Mouse (Mus musculus): ENCODE results near the gene Gm43720. TPM values are rescaled to one million over a fixed set of nuclear protein-coding genes. Genes with fewer than 3 reads are reported as not detected.

Gene Gm43720
- polyA plus RNA-seq (2012; rRNA removed) (not detected in 2 replicates), polyA plus RNA-seq (2014; fragmentation: Nextera tagmentation; extraction: Ambion mirVana) (0.01 and 0.04 TPM in 2 replicates)

DNA sequence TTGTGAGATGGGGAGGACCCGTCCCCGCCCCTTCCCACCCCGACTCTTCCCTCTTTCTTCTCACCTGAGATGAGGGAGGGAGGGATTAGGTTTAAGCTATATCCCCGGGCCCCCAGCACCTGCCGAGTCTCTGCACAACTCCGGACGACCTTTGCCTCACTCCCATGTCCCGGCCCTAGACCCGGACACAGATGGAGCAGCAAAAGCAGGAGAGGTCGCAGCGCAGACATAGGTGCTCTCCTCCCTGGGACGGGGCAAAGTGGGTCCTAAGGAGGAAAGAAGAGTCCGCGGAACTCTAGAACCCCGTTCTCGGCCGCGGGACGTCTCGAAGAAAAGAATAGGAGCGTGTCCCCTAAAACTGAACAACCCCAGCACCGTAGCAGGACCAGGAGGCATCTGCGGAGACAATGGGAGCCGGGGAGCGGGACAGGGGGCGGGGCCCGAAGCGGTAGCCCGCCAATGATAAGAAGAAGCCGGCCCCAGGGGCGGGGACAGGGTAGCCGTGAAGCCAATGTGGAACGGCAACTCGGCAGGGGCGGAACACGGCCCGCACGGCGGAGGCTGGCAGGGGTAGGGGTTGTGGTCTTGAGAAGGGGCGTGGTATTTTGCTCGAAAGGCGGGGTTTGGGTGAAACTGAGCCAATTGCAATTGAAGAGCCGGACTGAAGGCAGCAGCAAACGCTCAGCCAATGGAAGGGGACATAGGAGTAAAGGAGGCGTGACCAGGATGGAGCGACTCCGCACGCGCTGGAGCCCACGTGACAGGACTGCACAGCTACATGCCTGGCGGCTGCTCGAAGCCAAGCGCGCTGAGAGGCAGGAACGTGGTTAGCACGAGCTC, at the start of gene Gm43720, which contains the start of the genes Gpc2 and Stag3:
Gene Gm43720 (minus strand): TSS at position 374 of the 840 bp plus-strand sequence.
Gene Gpc2 (minus strand): TSS at position 421 of the 840 bp plus-strand sequence.
Gene Stag3 (plus strand): TSS at position 656 of the 840 bp plus-strand sequence.
- H3K36me3 ChIP-seq (replicated peaks; ENCODE audit: control insufficient read depth, insufficient read depth, low read depth) = no peaks in the 10 kb centered on the region
- peak; percentile 98 for ATAC-seq (ENCODE audit: insufficient read depth)
- peak within 1 kb of the TSS; percentile 20; the same call in 1 of the 2 replicates for H3K9ac ChIP-seq (replicated peaks)
- H3K4me2 ChIP-seq (ENCODE audit: low read depth) = peak within 1 kb of the TSS; percentile 80
- H3K4me1 ChIP-seq (replicated peaks; ENCODE audit: control insufficient read depth in 2 of 2, insufficient read depth in 2 of 2, low read length in 1 of 2) = peaks cover 0 to 5% of the 10 kb centered on the region in 2 experiments; a peak in 3 of 4 replicates
- DNase-seq (ENCODE audit: low read depth in 3 of 3, low spot score in 3 of 3) = peak; percentile 85 to 88 (median 87)
- no peak within 1 kb of the TSS for H3K27ac ChIP-seq
- no peaks in the 10 kb centered on the region for H3K9me3 ChIP-seq (ENCODE audit: control insufficient read depth, low read length)
- WGBS (ENCODE audit: insufficient replicate concordance) = 1% methylated on average over 56 of the region's 56 CpGs
- H3K27me3 ChIP-seq (ENCODE audit: control insufficient read depth, insufficient read depth, low read length) = no peaks in the 10 kb centered on the region
- peak within 1 kb of the TSS; percentile 46 to 47; a peak in 3 of 4 replicates for H3K4me3 ChIP-seq (ENCODE audit: insufficient read depth in 1 of 2, low read depth in 2 of 2, low read length in 2 of 2)
- TF ChIP-seq CTCF (IDR thresholded peaks at IDR 0.05; ENCODE audit: low read depth) = no peak
- TF ChIP-seq EP300 (IDR thresholded peaks at IDR 0.05; ENCODE audit: low read depth) = peak; percentile 50; the same call in 1 of the 2 replicates

GRCm38 (mm10) chr5:138312795-138313194, 33.0 kb upstream of the Gm43720 start:
- no peaks in the 10 kb centered on the region for H3K9me3 ChIP-seq (ENCODE audit: control insufficient read depth, low read length)
- H3K27me3 ChIP-seq (ENCODE audit: control insufficient read depth, insufficient read depth, low read length) = no peaks in the 10 kb centered on the region
- TF ChIP-seq CTCF (IDR thresholded peaks at IDR 0.05; ENCODE audit: low read depth) (no peak), EP300 (IDR thresholded peaks at IDR 0.05; ENCODE audit: low read depth) (no peak)
- ATAC-seq (ENCODE audit: insufficient read depth) (no peak), DNase-seq (ENCODE audit: low read depth in 3 of 3, low spot score in 3 of 3) (no peak)
- WGBS (ENCODE audit: insufficient replicate concordance) = 58% methylated on average over 3 of the region's 3 CpGs
- no peak overlapping the region for H3K27ac ChIP-seq
- H3K4me2 ChIP-seq (ENCODE audit: low read depth) = no peak overlapping the region
- no peaks in the 10 kb centered on the region for H3K4me1 ChIP-seq (replicated peaks; ENCODE audit: control insufficient read depth in 2 of 2, insufficient read depth in 2 of 2, low read length in 1 of 2)
- no peak overlapping the region for H3K4me3 ChIP-seq (ENCODE audit: insufficient read depth in 1 of 2, low read depth in 2 of 2, low read length in 2 of 2)
- no peak overlapping the region for H3K9ac ChIP-seq (replicated peaks)
- H3K36me3 ChIP-seq (replicated peaks; ENCODE audit: control insufficient read depth, insufficient read depth, low read depth) = no peaks in the 10 kb centered on the region

- no peak overlapping the region for H3K4me3 ChIP-seq (ENCODE audit: insufficient read depth in 1 of 2, low read depth in 2 of 2, low read length in 2 of 2)
- 65% methylated on average over 2 of the region's 2 CpGs for WGBS (ENCODE audit: insufficient replicate concordance)
- no peak for ATAC-seq (ENCODE audit: insufficient read depth)
Measured at GRCm38 (mm10) chr5:138299613-138300012, 19.9 kb upstream of the Gm43720 start.

GRCm38 (mm10) chr5:138294158-138294557, 14.4 kb upstream of the Gm43720 start:
- Histone ChIP-seq H3K4me1 (replicated peaks; ENCODE audit: control insufficient read depth in 2 of 2, insufficient read depth in 2 of 2, low read length in 1 of 2) (no peaks in the 10 kb centered on the region; a peak in 1 of 4 replicates), H3K4me3 (ENCODE audit: insufficient read depth in 1 of 2, low read depth in 2 of 2, low read length in 2 of 2) (no peak overlapping the region), H3K27ac (no peak overlapping the region), H3K27me3 (ENCODE audit: control insufficient read depth, insufficient read depth, low read length) (no peaks in the 10 kb centered on the region), H3K36me3 (replicated peaks; ENCODE audit: control insufficient read depth, insufficient read depth, low read depth) (no peaks in the 10 kb centered on the region), H3K9ac (replicated peaks) (no peak overlapping the region), H3K9me3 (ENCODE audit: control insufficient read depth, low read length) (no peaks in the 10 kb centered on the region), H3K4me2 (ENCODE audit: low read depth) (no peak overlapping the region)
- DNase-seq (ENCODE audit: low read depth in 3 of 3, low spot score in 3 of 3) (no peak), ATAC-seq (ENCODE audit: insufficient read depth) (no peak)
- TF ChIP-seq CTCF (IDR thresholded peaks at IDR 0.05; ENCODE audit: low read depth) = no peak
- TF ChIP-seq EP300 (IDR thresholded peaks at IDR 0.05; ENCODE audit: low read depth) = no peak

More at GRCm38 (mm10) chr5:138299613-138300012, 19.9 kb upstream of the Gm43720 start:
- Histone ChIP-seq H3K9me3 (ENCODE audit: control insufficient read depth, low read length) (no peaks in the 10 kb centered on the region), H3K4me2 (ENCODE audit: low read depth) (no peak overlapping the region), H3K4me1 (replicated peaks; ENCODE audit: control insufficient read depth in 2 of 2, insufficient read depth in 2 of 2, low read length in 1 of 2) (no peaks in the 10 kb centered on the region; a peak in 1 of 4 replicates), H3K36me3 (replicated peaks; ENCODE audit: control insufficient read depth, insufficient read depth, low read depth) (no peaks in the 10 kb centered on the region), H3K27ac (no peak overlapping the region), H3K27me3 (ENCODE audit: control insufficient read depth, insufficient read depth, low read length) (no peaks in the 10 kb centered on the region), H3K9ac (replicated peaks) (no peak overlapping the region)
- TF ChIP-seq CTCF (IDR thresholded peaks at IDR 0.05; ENCODE audit: low read depth) (no peak), EP300 (IDR thresholded peaks at IDR 0.05; ENCODE audit: low read depth) (no peak)
- no peak for DNase-seq (ENCODE audit: low read depth in 3 of 3, low spot score in 3 of 3)

DNA sequence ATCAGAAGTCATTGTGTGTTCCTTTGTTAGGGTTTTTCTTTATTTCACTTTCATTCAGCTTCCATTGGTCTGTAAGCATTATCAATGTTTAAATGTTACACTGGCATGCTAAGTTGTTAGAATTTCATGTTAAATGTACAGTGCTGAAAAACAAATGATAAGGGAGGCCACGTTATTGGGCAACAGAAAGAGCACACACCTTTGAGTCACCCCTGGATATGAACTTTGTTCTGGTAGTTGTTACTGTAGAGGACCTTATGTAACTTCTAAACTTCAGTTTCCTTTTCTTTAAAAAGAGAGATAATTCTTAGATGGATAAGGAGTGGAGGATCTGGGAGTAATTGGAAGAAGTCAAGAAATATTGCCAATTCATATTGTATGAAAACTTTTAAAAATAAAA, 11.9 kb upstream of the Gm43720 start:
- WGBS (ENCODE audit: insufficient replicate concordance) = 35% methylated on average over 1 of the region's 1 CpGs
- ATAC-seq (ENCODE audit: insufficient read depth) (no peak), DNase-seq (ENCODE audit: low read depth in 3 of 3, low spot score in 3 of 3) (no peak)
- Histone ChIP-seq H3K27me3 (ENCODE audit: control insufficient read depth, insufficient read depth, low read length) (no peaks in the 10 kb centered on the region), H3K4me1 (replicated peaks; ENCODE audit: control insufficient read depth in 2 of 2, insufficient read depth in 2 of 2, low read length in 1 of 2) (no peaks in the 10 kb centered on the region; a peak in 1 of 4 replicates), H3K9ac (replicated peaks) (no peak overlapping the region), H3K36me3 (replicated peaks; ENCODE audit: control insufficient read depth, insufficient read depth, low read depth) (no peaks in the 10 kb centered on the region), H3K4me3 (ENCODE audit: insufficient read depth in 1 of 2, low read depth in 2 of 2, low read length in 2 of 2) (no peak overlapping the region), H3K4me2 (ENCODE audit: low read depth) (no peak overlapping the region), H3K9me3 (ENCODE audit: control insufficient read depth, low read length) (no peaks in the 10 kb centered on the region), H3K27ac (no peak overlapping the region)
- TF ChIP-seq EP300 (IDR thresholded peaks at IDR 0.05; ENCODE audit: low read depth) (no peak), CTCF (IDR thresholded peaks at IDR 0.05; ENCODE audit: low read depth) (no peak)
